Mouse (Mus musculus): ENCODE results near the gene Golga3. TPM values are rescaled to one million over a fixed set of nuclear protein-coding genes. Genes with fewer than 3 reads are reported as not detected.
A peak's percentile ranks its signal among the peaks of the same experiment; 100 is the strongest.

Gene Golga3
- total RNA-seq, 4 experiments from 2014 or later = 44.1 to 52.7 (median 50.0) TPM

- DNase-seq (ENCODE audit: low spot score in 2 of 2) = no peak
These were observed 55.1 kb downstream of the Golga3 start for GRCm38 (mm10) chr5:110231638-110232037.

- DNase-seq (ENCODE audit: low spot score in 2 of 2) = no peak
These were observed 55.8 kb downstream of the Golga3 start for GRCm38 (mm10) chr5:110232346-110232745.

GRCm38 (mm10) chr5:110244091-110244490 lies 67.6 kb downstream of the Golga3 start:
- no peak for DNase-seq (ENCODE audit: low spot score in 2 of 2)

GRCm38 (mm10) chr5:110266941-110267340 lies 90.4 kb downstream of the Golga3 start:
- no peak for DNase-seq (ENCODE audit: low spot score in 2 of 2)

- DNase-seq (ENCODE audit: low spot score in 2 of 2) = peak; percentile 80 to 88
These were observed 92.9 kb downstream of the Golga3 start, which contains the start of gene Pgam5 for GRCm38 (mm10) chr5:110269141-110270101. TSS of gene Pgam5 (minus strand) at chr5:110269913.

- no peak for DNase-seq (ENCODE audit: low spot score in 2 of 2)
These were observed 93.7 kb downstream of the Golga3 start for GRCm38 (mm10) chr5:110270242-110270641.

GRCm38 (mm10) chr5:110274147-110274546 lies 97.6 kb downstream of the Golga3 start:
- no peak for DNase-seq (ENCODE audit: low spot score in 2 of 2)

- no peak for DNase-seq (ENCODE audit: low spot score in 2 of 2)
These were observed 98.3 kb downstream of the Golga3 start for GRCm38 (mm10) chr5:110274846-110275245.

Other genes starting within 250 kb of the Golga3 start
- 1 to 10 TPM; 7.7 to 9.9 (median 8.6) TPM for gene Zfp932, start 180.2 kb upstream of the Golga3 start, total RNA-seq (2022)
- 1 to 10 TPM in 3 of 4 experiments, under 1 TPM in 1; 0.65 to 2.5 (median 1.8) TPM for gene Gm17655, start 104.2 kb upstream of the Golga3 start, total RNA-seq (2022)
- gene Gm35315, start 82.3 kb upstream of the Golga3 start, total RNA-seq (2022) = under 1 TPM; 0.27 to 0.49 (median 0.34) TPM
- gene Plcxd1, start 76.7 kb upstream of the Golga3 start, total RNA-seq (2022) = not detected
- gene Gtpbp6, start 68.5 kb upstream of the Golga3 start, total RNA-seq (2022) = 10 to 100 TPM; 10.9 to 20.6 (median 13.5) TPM
- 1 to 10 TPM; 3.5 to 5.4 (median 4.3) TPM for gene Zfp605, start 66.6 kb upstream of the Golga3 start, total RNA-seq (2022)
- 10 to 100 TPM in 3 of 4 experiments, 1 to 10 TPM in 1; 9.0 to 12.7 (median 12.0) TPM for gene Chfr, start 40.9 kb upstream of the Golga3 start, total RNA-seq (2022)
- 10 to 100 TPM; 30.9 to 39.7 (median 33.5) TPM for gene Ankle2, start 54.3 kb downstream of the Golga3 start, total RNA-seq (2022)
- 10 to 100 TPM; 25.4 to 30.6 (median 28.3) TPM for gene Pgam5, start 93.2 kb downstream of the Golga3 start, total RNA-seq (2022)
- 10 to 100 TPM; 38.1 to 54.8 (median 44.5) TPM for gene Pxmp2, start 109.5 kb downstream of the Golga3 start, total RNA-seq (2022)
- gene Pole, start 109.6 kb downstream of the Golga3 start, total RNA-seq (2022) = 1 to 10 TPM in 3 of 4 experiments, under 1 TPM in 1; 0.99 to 2.5 (median 1.5) TPM
- not detected for gene P2rx2, start 166.5 kb downstream of the Golga3 start, total RNA-seq (2022)
- gene Lrcol1, start 168.0 kb downstream of the Golga3 start, total RNA-seq (2022) = not detected